Mouse (Mus musculus) CH12.LX (cell line): ENCODE measurements around the gene Tmem186. TPM values are rescaled to one million over a fixed set of nuclear protein-coding genes. Genes with fewer than 3 reads are reported as not detected.

Source experiments
- DNase-seq: peaks from one replicate; pipeline ENCODE4 v3.0.0-alpha.2; 2013; ENCODE audit errors: extremely low read depth
- H3K27ac ChIP-seq: 2 replicates; pipeline ENCODE4 v1.5.1; 2012; ENCODE audit warnings: low read depth, mild to moderate bottlenecking, control low read depth, moderate library complexity; ENCODE audit not compliant: insufficient read depth
- H3K27me3 ChIP-seq: replicated peaks from 2 replicates; pipeline ENCODE3; 2012; ENCODE audit warnings: inconsistent platforms
- H3K36me3 ChIP-seq, 2 experiments: replicated peaks in 1 of 2; 2 replicates each; pipeline versions ENCODE3 to v1.6.1; 2012; ENCODE audit warnings: inconsistent platforms in 1 of 2, low read length in 1 of 2, mild to moderate bottlenecking in 1 of 2, mixed read lengths in 1 of 2, moderate library complexity in 1 of 2; ENCODE audit not compliant: control insufficient read depth in 1 of 2, insufficient read depth in 1 of 2
- H3K4me1 ChIP-seq, 2 experiments: 2 replicates each; pipeline ENCODE4 v1.6.1; 2012; ENCODE audit warnings: inconsistent platforms in 1 of 2, moderate library complexity in 1 of 2; ENCODE audit not compliant: insufficient read depth in 2 of 2, control insufficient read depth in 1 of 2
- H3K4me2 ChIP-seq: 2 replicates; pipeline ENCODE4 v1.6.1; 2012; ENCODE audit warnings: low read depth, mild to moderate bottlenecking, control low read depth; ENCODE audit not compliant: poor library complexity, insufficient read depth, severe bottlenecking
- H3K4me3 ChIP-seq, 3 experiments: fragments of 150-350 bp in 1 of 3; sonication (generic) in 1 of 3; replicated peaks in 1 of 3; 2 replicates each; pipeline versions ENCODE3 to v1.5.1; 2011 to 2012; ENCODE audit warnings: low read depth in 2 of 3, low read length in 2 of 3, mild to moderate bottlenecking in 2 of 3, moderate library complexity in 2 of 3, control low read depth in 1 of 3, improper control_type of control experiment in 1 of 3, inconsistent platforms in 1 of 3, mixed read lengths in 1 of 3; ENCODE audit not compliant: poor library complexity in 1 of 3
- H3K79me2 ChIP-seq: replicated peaks from 2 replicates; pipeline ENCODE4 v1.6.1; 2012; ENCODE audit warnings: mild to moderate bottlenecking, moderate library complexity; ENCODE audit not compliant: control insufficient read depth, poor library complexity, insufficient read depth, severe bottlenecking; ENCODE audit errors: extremely low read depth
- H3K9ac ChIP-seq: 2 replicates; pipeline ENCODE4 v1.6.1; 2012; ENCODE audit warnings: low read depth, mild to moderate bottlenecking, control low read depth, moderate library complexity; ENCODE audit not compliant: insufficient read depth
- H3K9me3 ChIP-seq: replicated peaks from 2 replicates; pipeline ENCODE3; 2012; ENCODE audit warnings: low read length, inconsistent platforms, mixed read lengths
- BHLHE40 ChIP-seq: IDR thresholded peaks from 2 replicates; pipeline ENCODE4 v1.6.1; 2011; ENCODE audit warnings: mild to moderate bottlenecking, low read depth, low read length, improper control_type of control experiment
- CHD1 ChIP-seq: IDR thresholded peaks from 2 replicates; pipeline ENCODE4 v1.6.1; 2012; ENCODE audit warnings: low read depth, low read length, improper control_type of control experiment, inconsistent platforms
- CHD2 ChIP-seq: IDR thresholded peaks from 2 replicates; pipeline ENCODE4 v1.6.1; 2011; ENCODE audit warnings: low read length, improper control_type of control experiment
- CTCF ChIP-seq, 2 experiments: IDR thresholded peaks in 1 of 2; conservative IDR thresholded peaks in 1 of 2; 2 replicates each; pipeline ENCODE4 v1.5.1; 2011 to 2012; ENCODE audit warnings: low read depth in 2 of 2, low read length in 2 of 2, improper control_type of control experiment in 1 of 2, inconsistent platforms in 1 of 2, mild to moderate bottlenecking in 1 of 2, moderate library complexity in 1 of 2
- E2F4 ChIP-seq: IDR thresholded peaks from 2 replicates; pipeline ENCODE4 v1.6.1; 2011; ENCODE audit warnings: low read depth, low read length, improper control_type of control experiment; ENCODE audit not compliant: insufficient replicate concordance
- ELF1 ChIP-seq: IDR thresholded peaks from 2 replicates; pipeline ENCODE4 v1.6.1; 2014; ENCODE audit warnings: low read depth, mild to moderate bottlenecking, inconsistent platforms, low read length, improper control_type of control experiment
- EP300 ChIP-seq: IDR thresholded peaks from 2 replicates; pipeline ENCODE4 v1.6.1; 2011; ENCODE audit warnings: low read length, improper control_type of control experiment
- ETS1 ChIP-seq: conservative IDR thresholded peaks from 2 replicates; pipeline ENCODE4 v1.6.1; 2012; ENCODE audit warnings: low read depth, mild to moderate bottlenecking, inconsistent platforms, low read length, improper control_type of control experiment, moderate library complexity
- HCFC1 ChIP-seq: IDR thresholded peaks from 2 replicates; pipeline ENCODE4 v1.6.1; 2012; ENCODE audit warnings: low read depth, mild to moderate bottlenecking, inconsistent platforms, low read length, improper control_type of control experiment
- IRF4 ChIP-seq: IDR thresholded peaks from 2 replicates; pipeline ENCODE4 v1.6.1; 2014; ENCODE audit warnings: low read depth, mild to moderate bottlenecking, inconsistent platforms, low read length, improper control_type of control experiment
- JUN ChIP-seq: IDR thresholded peaks from 2 replicates; pipeline ENCODE4 v1.6.1; 2011; ENCODE audit warnings: low read depth, mild to moderate bottlenecking, low read length, improper control_type of control experiment, moderate library complexity; ENCODE audit not compliant: insufficient read depth
- JUND ChIP-seq: conservative IDR thresholded peaks from 2 replicates; pipeline ENCODE4 v1.6.1; 2011; ENCODE audit warnings: low read depth, low read length, improper control_type of control experiment
- KAT2A ChIP-seq: IDR thresholded peaks from 2 replicates; pipeline ENCODE4 v1.6.1; 2012; ENCODE audit warnings: low read length, improper control_type of control experiment, inconsistent platforms; ENCODE audit not compliant: insufficient replicate concordance
- MAFK ChIP-seq: IDR thresholded peaks from 2 replicates; pipeline ENCODE4 v1.6.1; 2011; ENCODE audit warnings: low read length, improper control_type of control experiment; ENCODE audit not compliant: insufficient replicate concordance
- MAX ChIP-seq: IDR thresholded peaks from 2 replicates; pipeline ENCODE4 v1.6.1; 2011; ENCODE audit warnings: low read length, improper control_type of control experiment
- MEF2A ChIP-seq: IDR thresholded peaks from 2 replicates; pipeline ENCODE4 v1.6.1; 2014; ENCODE audit warnings: low read depth, mild to moderate bottlenecking, inconsistent platforms, low read length, improper control_type of control experiment, borderline replicate concordance
- MXI1 ChIP-seq: IDR thresholded peaks from 2 replicates; pipeline ENCODE4 v1.6.1; 2011; ENCODE audit warnings: mild to moderate bottlenecking, low read depth, low read length, improper control_type of control experiment
- MYC ChIP-seq: IDR thresholded peaks from 2 replicates; pipeline ENCODE4 v1.6.1; 2011; ENCODE audit warnings: low read depth, mild to moderate bottlenecking, improper control_type of control experiment, low read length
- NELFE ChIP-seq: IDR thresholded peaks from 2 replicates; pipeline ENCODE4 v1.6.1; 2011; ENCODE audit warnings: low read depth, low read length, improper control_type of control experiment
- NRF1 ChIP-seq: IDR thresholded peaks from 2 replicates; pipeline ENCODE4 v1.6.1; 2014; ENCODE audit warnings: low read depth, mild to moderate bottlenecking, inconsistent platforms, low read length, improper control_type of control experiment, moderate library complexity
- POLR2A ChIP-seq: IDR thresholded peaks from 2 replicates; pipeline ENCODE4 v1.6.1; 2011; ENCODE audit warnings: low read depth, mild to moderate bottlenecking, improper control_type of control experiment, low read length
- POLR2AphosphoS2 ChIP-seq: IDR thresholded peaks from 2 replicates; pipeline ENCODE4 v1.6.1; 2011; ENCODE audit warnings: low read depth, low read length, improper control_type of control experiment
- RAD21 ChIP-seq: IDR thresholded peaks from 2 replicates; pipeline ENCODE4 v1.6.1; 2011; ENCODE audit warnings: low read depth, mild to moderate bottlenecking, low read length, improper control_type of control experiment, moderate library complexity
- RCOR1 ChIP-seq: conservative IDR thresholded peaks from 2 replicates; pipeline ENCODE4 v1.6.1; 2012; ENCODE audit warnings: low read depth, mild to moderate bottlenecking, inconsistent platforms, low read length, improper control_type of control experiment
- SIN3A ChIP-seq: IDR thresholded peaks from 2 replicates; pipeline ENCODE4 v1.6.1; 2012; ENCODE audit warnings: low read length, improper control_type of control experiment, inconsistent platforms
- TBP ChIP-seq: conservative IDR thresholded peaks from 2 replicates; pipeline ENCODE4 v1.6.1; 2011; ENCODE audit warnings: low read depth, low read length, improper control_type of control experiment
- TCF12 ChIP-seq: IDR thresholded peaks from 2 replicates; pipeline ENCODE4 v1.6.1; 2014; ENCODE audit warnings: low read depth, mild to moderate bottlenecking, inconsistent platforms, low read length, improper control_type of control experiment
- UBTF ChIP-seq: IDR thresholded peaks from 2 replicates; pipeline ENCODE4 v1.6.1; 2012; ENCODE audit warnings: low read depth, mild to moderate bottlenecking, inconsistent platforms, low read length, improper control_type of control experiment, moderate library complexity
- USF1 ChIP-seq: IDR thresholded peaks from 2 replicates; pipeline ENCODE4 v1.6.1; 2014; ENCODE audit warnings: low read depth, mild to moderate bottlenecking, inconsistent platforms, low read length, improper control_type of control experiment
- USF2 ChIP-seq: conservative IDR thresholded peaks from 2 replicates; pipeline ENCODE4 v1.6.1; 2011; ENCODE audit warnings: low read depth, low read length, improper control_type of control experiment
- ZKSCAN1 ChIP-seq: IDR thresholded peaks from 2 replicates; pipeline ENCODE4 v1.6.1; 2012; ENCODE audit warnings: low read depth, inconsistent platforms, low read length, improper control_type of control experiment, borderline replicate concordance
- ZMIZ1 ChIP-seq: IDR thresholded peaks from 2 replicates; pipeline ENCODE4 v1.6.1; 2012; ENCODE audit warnings: low read depth, mild to moderate bottlenecking, inconsistent platforms, low read length, improper control_type of control experiment
- ZNF384 ChIP-seq: IDR thresholded peaks from 2 replicates; pipeline ENCODE4 v1.6.1; 2012; ENCODE audit warnings: low read depth, low read length, improper control_type of control experiment, inconsistent platforms
- dilution Hi-C: fragments of 300-500 bp; cut with MboI; formaldehyde crosslinking; loops from 2 replicates; pipeline ENCODE4 v1.14.3; 2020; ENCODE audit warnings: low sequenced_read_pairs; ENCODE audit not compliant: extremely low pct_unique_long_range_greater_than_20kb, extremely low pct_ligation_motif_present
- in situ Hi-C: fragments of 300-500 bp; cut with MboI; formaldehyde crosslinking; loops from 3 replicates; pipeline ENCODE4 v1.14.3; 2019; ENCODE audit warnings: low sequenced_read_pairs, low pct_ligation_motif_present, low pct_unique_long_range_greater_than_20kb, mixed read lengths
- polyA plus RNA-seq: library from polyadenylated mRNA; unstranded; fragments of >175 nt; gene quantifications from 2 replicates; pipeline ENCODE4 v1.2.1, GENCODE M21; 2012; ENCODE audit warnings: low read depth; ENCODE audit not compliant: insufficient read length
- total RNA-seq, 2 experiments: library from RNA; depleted of rRNA; stranded (reverse); fragments of 300-350 nt in 1 of 2; fragments of >200 nt in 1 of 2; gene quantifications; 2 replicates each; pipeline ENCODE4 v1.2.3; 2012 to 2014

Tmem186 gene
- total RNA-seq (2012; rRNA removed): 22.2 and 25.6 TPM in 2 replicates
- 21.5 and 21.9 TPM in 2 replicates for total RNA-seq (2014; rRNA removed)
- 18.1 and 19.7 TPM in 2 replicates for polyA plus RNA-seq

GRCm38 (mm10) chr16:8637217-8638051 lies at the start of gene Tmem186, which contains the start of gene Pmm2:
TSS of gene Tmem186 (minus strand) at chr16:8637712.
TSS of gene Pmm2 (plus strand) at chr16:8637674.
- Histone ChIP-seq H3K27me3 (no peaks in the 10 kb centered on the region), H3K4me1 (peaks cover 10 to 46% of the 10 kb centered on the region in 2 experiments), H3K36me3 (peaks cover 31 to 69% of the 10 kb centered on the region in 2 experiments), H3K79me2 (peaks cover 55% of the 10 kb centered on the region), H3K4me2 (peak within 1 kb of the TSS; percentile 77), H3K9me3 (no peaks in the 10 kb centered on the region), H3K27ac (peak within 1 kb of the TSS; percentile 81), H3K4me3 (peak within 1 kb of the TSS; percentile 76 to 85 (median 83)), H3K9ac (peak within 1 kb of the TSS; percentile 93)
- dilution Hi-C loops: no loop called here
- in situ Hi-C loops: no loop called here
- peak; percentile 96 for TF ChIP-seq MAX
- peak; percentile 76 for TF ChIP-seq UBTF
- no peak; the same call in 1 of the 2 replicates for TF ChIP-seq JUND
- peak; percentile 80 for TF ChIP-seq BHLHE40
- TF ChIP-seq TCF12: peak; percentile 73; the same call in 1 of the 2 replicates
- TF ChIP-seq E2F4: 0 out of 2 replicates have a peak, but pooled peaks have one; percentile 76
- TF ChIP-seq MAFK: 0 out of 2 replicates have a peak, but pooled peaks have one; percentile 23
- TF ChIP-seq ZKSCAN1: no peak
- no peak for TF ChIP-seq RAD21
- peak; percentile 64 for TF ChIP-seq TBP
- 0 out of 2 replicates have a peak, but pooled peaks have one; percentile 14 for TF ChIP-seq ETS1
- peak; percentile 79 for TF ChIP-seq USF2
- TF ChIP-seq NELFE: peak; percentile 63
- no peak for TF ChIP-seq JUN
- TF ChIP-seq EP300: no peak
- peak; percentile 86 for TF ChIP-seq NRF1
- peak; percentile 24; the same call in 1 of the 2 replicates for TF ChIP-seq CHD1
- TF ChIP-seq CTCF (conservative IDR thresholded peaks at IDR 0.05 in 1 of 2, IDR thresholded peaks at IDR 0.05 in 1 of 2; ENCODE audit: low read depth in 2 of 2, low read length in 2 of 2): peak in 1 of 2 experiments; percentile 13; a peak in 1 of 4 replicates
- no peak for TF ChIP-seq RCOR1
- TF ChIP-seq POLR2A: peak; percentile 84
- no peak; the same call in 1 of the 2 replicates for TF ChIP-seq MEF2A
- peak; percentile 90 for TF ChIP-seq USF1
- 0 out of 2 replicates have a peak, but pooled peaks have one; percentile 49 for TF ChIP-seq KAT2A
- peak; percentile 94 for TF ChIP-seq MYC
- peak; percentile 69 for TF ChIP-seq SIN3A
- peak; percentile 96 for TF ChIP-seq ZNF384
- peak; percentile 96 for TF ChIP-seq ELF1
- peak; percentile 82 for TF ChIP-seq HCFC1
- TF ChIP-seq IRF4: peak; percentile 48
- TF ChIP-seq CHD2: peak; percentile 52; the same call in 1 of the 2 replicates
- peak; percentile 95 for TF ChIP-seq MXI1
- peak; percentile 81; the same call in 1 of the 2 replicates for TF ChIP-seq POLR2AphosphoS2
- TF ChIP-seq ZMIZ1: peak; percentile 58
- DNase-seq: peak; percentile 95
